Mouse (Mus musculus) thymus, adult 2 months (tissue): Measurements from ENCODE around the gene Scrn1. TPM values are rescaled to one million over a fixed set of nuclear protein-coding genes. Genes with fewer than 3 reads are reported as not detected.

Experiments used
- DNase-seq: peaks from one replicate; pipeline ENCODE4 v3.0.0; 2021
- H3K27ac ChIP-seq: fragments of 200-500 bp; 2 replicates; pipeline ENCODE4 v1.5.1; 2012; ENCODE audit warnings: low read length, control low read depth; ENCODE audit not compliant: control insufficient read depth, insufficient read depth
- H3K27me3 ChIP-seq: fragments of 200-500 bp; 2 replicates; pipeline ENCODE4 v1.6.1; 2012; ENCODE audit warnings: mild to moderate bottlenecking, low read length, moderate library complexity, mixed read lengths; ENCODE audit not compliant: control insufficient read depth, insufficient read depth
- H3K36me3 ChIP-seq: fragments of 200-500 bp; 2 replicates; pipeline ENCODE4 v1.6.1; 2012; ENCODE audit warnings: mild to moderate bottlenecking, low read length, moderate library complexity; ENCODE audit not compliant: control insufficient read depth, insufficient read depth
- H3K4me1 ChIP-seq: fragments of 200-500 bp; replicated peaks from 2 replicates; pipeline ENCODE4 v1.6.1; 2012; ENCODE audit warnings: low read length; ENCODE audit not compliant: control insufficient read depth, insufficient read depth
- H3K4me3 ChIP-seq: fragments of 200-500 bp; 2 replicates; pipeline ENCODE4 v1.5.1; 2012; ENCODE audit warnings: mild to moderate bottlenecking, low read length, control low read depth, moderate library complexity; ENCODE audit not compliant: control insufficient read depth, insufficient read depth
- CTCF ChIP-seq: fragments of 200-500 bp; IDR thresholded peaks from 2 replicates; pipeline ENCODE4 v1.5.1; 2012; ENCODE audit warnings: mild to moderate bottlenecking, control low read depth, low read length, moderate library complexity, borderline replicate concordance; ENCODE audit not compliant: control insufficient read depth, poor library complexity, insufficient read depth; ENCODE audit errors: extremely low read depth
- POLR2A ChIP-seq: fragments of 200-500 bp; IDR thresholded peaks from 2 replicates; pipeline ENCODE4 v1.6.1; 2012; ENCODE audit warnings: mild to moderate bottlenecking, low read length, control low read depth, moderate library complexity; ENCODE audit not compliant: control insufficient read depth, poor library complexity, insufficient read depth; ENCODE audit errors: extremely low read depth
- WGBS: fragments of 180-500 bp; shearing (Covaris S2); methylation state at CpG from one replicate; pipeline ENCODE4 v1.1.7; 2018; 5-methylcytosine and 5-hydroxymethylcytosine counted together
- polyA plus RNA-seq: library from polyadenylated mRNA; depleted of rRNA; stranded (reverse); fragments of >200 nt; gene quantifications from 2 replicates; pipeline ENCODE4 v1.2.3, GENCODE M21; 2012; rRNA removed

The Scrn1 gene
- polyA plus RNA-seq, result 0.17 and 0.55 TPM in 2 replicates

DNA sequence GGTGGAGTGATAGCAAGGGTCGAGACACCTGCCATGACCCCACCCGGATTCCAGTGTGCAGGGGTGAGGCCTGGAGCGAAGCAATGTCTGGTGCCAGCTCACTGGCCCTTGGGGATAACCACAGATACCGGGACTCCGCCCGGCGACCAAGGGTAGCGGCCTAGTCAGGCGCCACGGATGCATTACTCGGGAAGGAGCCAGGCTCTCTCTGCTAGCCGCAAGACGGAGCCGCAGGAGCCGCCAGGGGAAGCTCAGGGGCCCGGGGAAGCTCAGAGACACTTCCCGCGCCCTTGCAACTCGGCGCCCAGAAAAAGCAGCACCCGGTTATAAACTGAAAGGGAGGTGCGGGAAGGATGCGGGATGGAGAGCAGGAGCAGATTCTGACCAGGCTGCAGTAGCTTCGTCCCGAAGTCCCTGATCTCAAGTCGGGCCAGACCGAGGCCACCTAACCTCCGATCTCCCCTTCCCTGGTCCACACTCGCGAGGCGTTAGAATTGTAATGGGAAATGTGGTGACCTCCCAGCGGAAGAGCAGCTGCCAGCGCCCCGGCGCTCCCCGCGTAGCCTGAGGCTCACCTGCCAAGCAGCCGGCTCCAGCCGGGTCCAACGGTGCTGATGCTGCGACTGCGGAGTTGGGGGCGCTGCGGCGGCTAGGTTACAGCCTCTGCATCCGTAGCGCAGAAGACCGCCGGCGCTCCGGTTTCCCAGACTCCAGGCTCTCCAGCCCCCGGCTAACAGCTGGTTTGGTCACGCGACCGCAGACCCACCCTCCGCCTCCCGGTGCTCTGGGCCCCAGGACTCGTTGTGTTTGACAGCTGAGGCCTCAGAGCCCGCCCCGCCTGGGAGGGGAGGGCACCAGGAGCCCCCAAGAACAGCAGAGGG lies at the start of gene Scrn1:
TSS of gene Scrn1 (minus strand) at position 825 of the 881 bp plus-strand sequence.
- Histone ChIP-seq H3K4me3 (peak within 1 kb of the TSS; percentile 5; the same call in 1 of the 2 replicates), H3K4me1 (0 out of 2 replicates have a peak, but pooled peaks cover 3% of the 10 kb centered on the region), H3K36me3 (no peaks in the 10 kb centered on the region), H3K27ac (no peak within 1 kb of the TSS), H3K27me3 (peaks cover 14% of the 10 kb centered on the region)
- WGBS, result 5% methylated on average over 60 of the region's 60 CpGs
- peak; percentile 39 for DNase-seq
- TF ChIP-seq POLR2A, result no peak
- no peak for TF ChIP-seq CTCF

DNA sequence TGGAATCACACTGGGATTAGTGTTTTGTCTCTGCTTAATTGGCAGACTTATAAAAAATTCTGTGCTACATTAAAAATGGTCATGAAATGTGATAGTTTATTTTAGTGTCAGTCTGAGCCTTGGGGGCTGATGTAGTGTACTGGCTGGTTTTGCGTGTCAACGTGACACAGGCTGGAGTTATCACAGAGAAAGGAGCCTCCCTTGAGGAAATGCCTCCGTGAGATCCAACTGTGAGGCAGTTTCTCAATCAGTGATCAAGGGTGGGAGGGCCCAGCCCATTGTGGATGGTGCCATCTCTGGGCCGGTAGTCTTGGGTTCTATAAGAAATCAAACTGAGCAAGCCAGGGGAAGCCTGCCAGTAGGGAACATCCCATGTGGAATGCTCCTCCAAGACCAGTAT lies 40.0 kb upstream of the Scrn1 start:
- 91% methylated on average over 4 of the region's 4 CpGs for WGBS
- no peak for DNase-seq
- Histone ChIP-seq H3K4me1 (no peaks in the 10 kb centered on the region), H3K36me3 (no peaks in the 10 kb centered on the region), H3K27me3 (no peaks in the 10 kb centered on the region), H3K4me3 (no peak overlapping the region), H3K27ac (no peak overlapping the region)
- TF ChIP-seq CTCF (no peak), POLR2A (no peak)

DNA sequence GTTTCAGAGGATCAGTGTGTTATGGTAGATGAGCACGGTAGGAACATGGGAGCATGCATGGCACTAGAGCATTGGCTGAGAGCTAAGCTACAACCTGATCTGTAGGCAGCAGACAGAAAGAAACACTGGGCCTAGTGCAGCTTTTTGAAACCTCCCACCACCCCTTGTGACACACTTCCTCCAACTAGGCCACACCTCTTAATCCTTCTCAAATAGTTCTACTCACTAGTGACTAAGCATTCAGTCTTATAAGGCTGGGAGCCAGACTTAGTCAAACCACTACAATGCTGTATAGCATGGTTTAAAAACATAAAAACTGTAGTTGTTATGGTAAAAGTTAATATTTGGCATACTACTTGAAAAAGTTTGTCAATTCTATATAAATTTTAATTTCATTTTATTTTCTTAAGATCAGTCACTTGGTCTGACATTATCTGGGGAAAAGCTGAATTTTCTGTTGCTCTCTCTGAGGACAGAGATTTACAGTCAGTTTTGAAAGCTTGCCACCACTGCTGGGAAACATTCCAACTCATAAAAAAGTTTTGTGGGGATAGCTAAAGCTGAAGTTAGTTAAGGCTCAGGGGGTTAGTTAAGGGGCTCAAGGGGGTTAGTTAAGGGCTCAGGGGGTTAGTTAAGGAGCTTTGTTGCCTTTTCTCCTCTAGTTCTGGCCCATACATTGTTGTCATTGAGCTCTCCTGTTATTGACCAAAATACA lies 37.9 kb upstream of the Scrn1 start:
- TF ChIP-seq CTCF (no peak), POLR2A (no peak)
- 98% methylated on average over 1 of the region's 1 CpGs for WGBS
- Histone ChIP-seq H3K27me3 (no peaks in the 10 kb centered on the region), H3K27ac (no peak overlapping the region), H3K36me3 (no peaks in the 10 kb centered on the region), H3K4me1 (no peaks in the 10 kb centered on the region), H3K4me3 (no peak overlapping the region)
- no peak for DNase-seq

DNA sequence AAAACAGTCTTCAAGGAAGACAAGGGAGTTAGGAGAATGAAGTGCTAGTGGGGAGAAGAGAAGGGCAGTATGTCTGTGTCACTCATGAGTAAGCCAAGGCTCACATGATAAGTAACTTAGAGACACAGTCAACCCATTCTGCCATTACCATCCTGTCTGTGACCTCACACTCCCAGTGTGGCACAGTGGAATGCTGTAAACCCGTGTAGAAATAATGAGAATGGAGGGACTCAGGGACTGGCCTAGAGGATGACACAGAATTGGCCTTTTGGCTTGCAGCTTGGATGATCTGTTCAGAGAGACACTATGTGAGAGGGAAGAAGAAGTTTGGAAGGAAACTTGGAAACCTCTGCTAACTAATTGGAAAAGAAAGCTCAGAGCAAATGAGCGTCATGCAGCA lies 36.6 kb upstream of the Scrn1 start:
- 94% methylated on average over 2 of the region's 2 CpGs for WGBS

DNA sequence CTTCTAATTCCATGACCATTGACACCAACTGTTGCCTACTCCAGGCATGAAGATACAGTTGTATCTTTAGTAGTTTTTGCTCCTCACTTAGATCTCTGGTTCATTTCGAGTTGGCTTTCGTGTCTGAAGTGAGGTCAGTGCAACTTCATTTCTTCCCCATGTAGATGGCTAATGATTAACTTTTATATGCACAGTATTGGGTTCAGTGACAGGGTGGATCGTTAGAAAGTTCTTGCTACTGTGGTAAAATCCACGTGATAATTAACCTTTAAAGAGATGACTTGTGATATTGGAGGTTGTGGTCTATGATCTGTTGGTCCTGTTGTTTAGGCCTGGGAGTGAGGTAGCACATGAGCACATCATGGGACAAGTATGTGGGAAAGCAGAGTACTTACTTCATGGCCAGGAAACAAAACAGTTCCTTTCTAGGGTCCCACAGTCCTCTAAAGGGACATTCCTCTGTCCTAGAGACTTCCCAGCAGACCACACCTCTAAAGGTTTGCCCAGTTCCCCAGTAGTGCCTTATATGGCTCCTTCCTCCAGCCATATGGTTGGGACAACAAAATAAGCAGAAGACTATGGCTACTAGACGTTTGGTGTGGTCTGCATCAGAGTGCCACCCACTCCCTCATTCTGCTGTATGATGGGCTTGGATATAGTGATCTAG lies 34.5 kb upstream of the Scrn1 start:
- Histone ChIP-seq H3K4me1 (no peaks in the 10 kb centered on the region), H3K27me3 (peaks cover 3% of the 10 kb centered on the region), H3K4me3 (no peak overlapping the region), H3K36me3 (no peaks in the 10 kb centered on the region), H3K27ac (no peak overlapping the region)
- TF ChIP-seq POLR2A (no peak), CTCF (no peak)
- 81% methylated on average over 5 of the region's 5 CpGs for WGBS
- no peak for DNase-seq

More for the DNA sequence above, 36.6 kb upstream of the Scrn1 start:
- no peaks in the 10 kb centered on the region for H3K36me3 ChIP-seq
- H3K4me3 ChIP-seq, result no peak overlapping the region
- no peaks in the 10 kb centered on the region for H3K4me1 ChIP-seq
- no peaks in the 10 kb centered on the region for H3K27me3 ChIP-seq
- TF ChIP-seq CTCF (no peak), POLR2A (no peak)
- H3K27ac ChIP-seq, result no peak overlapping the region
- DNase-seq, result no peak

DNA sequence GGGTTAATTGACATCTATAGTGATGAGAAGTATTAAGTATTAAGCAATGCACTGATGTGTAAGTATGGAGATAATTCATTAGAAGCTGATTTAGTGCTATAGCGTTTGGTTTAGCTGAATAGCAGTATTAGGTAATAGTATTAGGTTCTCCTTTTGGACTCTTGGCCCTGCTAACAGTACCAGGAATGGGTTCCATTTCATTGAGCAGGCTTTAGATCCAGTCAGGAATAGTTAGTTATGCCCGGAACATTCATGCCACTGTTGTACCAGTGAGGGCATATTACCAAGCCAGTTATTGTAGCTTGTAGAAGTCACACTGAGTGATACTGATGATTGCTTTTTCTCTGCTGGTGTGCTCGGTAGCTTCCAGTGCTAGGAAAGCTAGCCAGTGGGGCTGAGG lies 31.4 kb upstream of the Scrn1 start:
- TF ChIP-seq CTCF (no peak), POLR2A (no peak)
- Histone ChIP-seq H3K36me3 (no peaks in the 10 kb centered on the region), H3K4me1 (peaks cover 3% of the 10 kb centered on the region), H3K4me3 (no peak overlapping the region), H3K27me3 (peaks cover 17% of the 10 kb centered on the region), H3K27ac (no peak overlapping the region)
- no peak for DNase-seq
- WGBS, result 94% methylated on average over 3 of the region's 3 CpGs
